Mouse (Mus musculus) intestine, embryonic 16.5 days (tissue): ENCODE results near the gene Tdrd12. TPM values are rescaled to one million over a fixed set of nuclear protein-coding genes. Genes with fewer than 3 reads are reported as not detected.
A peak's percentile ranks its signal among the peaks of the same experiment; 100 is the strongest.

Experiments used
- ATAC-seq: fragments of 200-750 bp; cut with Nextera tagmentation; 2 replicates; pipeline ENCODE4 v1.8.0; 2017; ENCODE audit warnings: moderate TSS enrichment, moderate library complexity
- H3K27ac ChIP-seq: fragments of 300-500 bp; sonication (generic); 2 replicates; pipeline ENCODE4 v1.5.1; 2014; ENCODE audit warnings: mild to moderate bottlenecking, low read length
- H3K27me3 ChIP-seq: fragments of 300-500 bp; sonication (generic); replicated peaks from 2 replicates; pipeline ENCODE4 v1.6.1; 2014; ENCODE audit warnings: low read length, control low read depth, mixed read lengths; ENCODE audit not compliant: control insufficient read depth, insufficient read depth
- H3K36me3 ChIP-seq: fragments of 300-500 bp; sonication (generic); 2 replicates; pipeline ENCODE4 v1.6.1; 2014; ENCODE audit warnings: low read length, control low read depth; ENCODE audit not compliant: control insufficient read depth, insufficient read depth
- H3K4me1 ChIP-seq: fragments of 300-500 bp; sonication (generic); 2 replicates; pipeline ENCODE4 v1.6.1; 2014; ENCODE audit warnings: low read length, control low read depth, mixed read lengths; ENCODE audit not compliant: control insufficient read depth, insufficient read depth
- H3K4me2 ChIP-seq: fragments of 300-500 bp; sonication (generic); 2 replicates; pipeline ENCODE4 v1.6.1; 2014; ENCODE audit warnings: low read depth, low read length, control low read depth
- H3K4me3 ChIP-seq: fragments of 300-500 bp; sonication (generic); 2 replicates; pipeline ENCODE4 v1.5.1; 2014; ENCODE audit warnings: mild to moderate bottlenecking, low read length
- H3K9ac ChIP-seq: fragments of 300-500 bp; sonication (generic); 2 replicates; pipeline ENCODE4 v1.6.1; 2014; ENCODE audit warnings: low read depth, low read length
- H3K9me3 ChIP-seq: fragments of 300-500 bp; sonication (generic); 2 replicates; pipeline ENCODE4 v1.6.1; 2016; ENCODE audit warnings: low read length, control low read depth; ENCODE audit not compliant: control insufficient read depth
- WGBS: fragments of 180-500 bp; shearing (Covaris S2); extraction: QIAGEN DNeasy Blood & Tissue Kit; methylation state at CpG from one replicate; pipeline ENCODE4 v1.1.7; 2014; 5-methylcytosine and 5-hydroxymethylcytosine counted together
- polyA plus RNA-seq: library from polyadenylated mRNA; unstranded; fragments of >200 nt; fragmentation: Nextera tagmentation; extraction: Ambion mirVana; gene quantifications from 2 replicates; pipeline ENCODE4 v1.2.1, GENCODE M21; 2015

Tdrd12 gene
- polyA plus RNA-seq, 1 experiment from 2014 or later = 1.6 TPM

DNA sequence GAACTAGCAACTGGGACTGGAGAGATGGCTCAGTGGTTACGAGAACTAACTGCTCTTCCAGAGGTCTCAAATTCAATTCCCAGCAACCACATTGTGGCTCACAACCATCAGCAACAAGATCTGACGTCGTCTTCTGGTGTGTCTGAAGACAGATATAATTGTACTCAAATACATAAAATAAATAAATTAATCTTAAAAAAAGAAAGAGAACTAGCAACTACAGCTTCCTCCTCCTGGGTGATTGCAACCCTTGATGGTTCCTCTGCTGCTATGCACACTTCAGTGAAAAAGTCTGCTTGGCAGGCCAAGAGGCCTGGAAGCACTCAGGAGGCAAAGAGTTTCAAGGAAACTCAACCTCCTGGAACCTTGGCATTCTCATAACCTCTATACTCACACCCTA is 7.5 kb downstream of the Tdrd12 start:
- Histone ChIP-seq H3K4me1 (no peaks in the 10 kb centered on the region), H3K27ac (no peak overlapping the region), H3K4me2 (no peak overlapping the region), H3K9me3 (no peaks in the 10 kb centered on the region), H3K27me3 (no peaks in the 10 kb centered on the region), H3K9ac (no peak overlapping the region), H3K36me3 (no peaks in the 10 kb centered on the region), H3K4me3 (no peak overlapping the region)
- WGBS = 70% methylated on average over 3 of the region's 3 CpGs
- ATAC-seq = no peak

DNA sequence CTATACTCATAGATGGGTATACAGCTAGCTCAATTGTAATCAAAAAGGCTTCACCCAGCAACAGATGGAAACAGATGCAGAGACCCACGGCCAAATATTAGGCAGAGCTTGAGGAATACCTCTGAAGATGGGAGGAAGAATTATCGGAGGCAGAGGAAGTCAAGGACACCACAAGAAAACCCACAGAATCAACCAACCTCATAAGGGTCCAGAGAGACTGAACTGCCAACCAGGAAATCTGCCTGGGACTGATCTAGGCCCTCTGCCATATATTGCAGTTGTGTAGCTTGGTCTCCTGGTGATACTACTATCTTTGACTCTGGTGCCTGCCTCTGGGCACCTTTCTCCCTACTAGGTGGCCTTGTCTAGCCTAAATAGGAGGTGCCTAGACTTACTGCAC is 10.8 kb downstream of the Tdrd12 start:
- Histone ChIP-seq H3K27ac (no peak overlapping the region), H3K4me2 (no peak overlapping the region), H3K36me3 (no peaks in the 10 kb centered on the region), H3K4me3 (no peak overlapping the region), H3K4me1 (no peaks in the 10 kb centered on the region), H3K9me3 (no peaks in the 10 kb centered on the region), H3K9ac (no peak overlapping the region), H3K27me3 (no peaks in the 10 kb centered on the region)
- no peak for ATAC-seq
- 73% methylated on average over 2 of the region's 2 CpGs for WGBS

DNA sequence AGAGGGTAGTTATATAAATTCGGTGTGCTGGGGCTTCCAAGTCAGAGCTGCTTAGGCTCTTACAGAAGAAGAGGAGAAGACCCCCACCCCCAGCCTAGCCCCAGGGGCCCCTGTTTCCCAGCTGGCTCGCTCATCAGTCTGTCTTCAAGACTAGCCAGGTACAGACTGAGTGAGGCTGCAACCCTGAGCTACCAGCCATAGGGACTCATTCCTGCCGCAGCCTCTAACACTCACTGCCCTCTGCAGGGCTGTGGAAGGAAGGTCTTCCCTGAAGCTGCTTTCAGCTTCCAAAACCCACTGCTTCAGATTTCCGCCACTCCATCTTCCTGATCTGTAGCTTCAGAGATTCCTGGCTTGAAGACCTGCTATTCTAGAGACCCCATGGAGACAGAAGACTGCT is 35.5 kb downstream of the Tdrd12 start:
- Histone ChIP-seq H3K36me3 (no peaks in the 10 kb centered on the region), H3K4me2 (no peak overlapping the region), H3K4me1 (no peaks in the 10 kb centered on the region), H3K9ac (no peak overlapping the region), H3K9me3 (no peaks in the 10 kb centered on the region), H3K27ac (no peak overlapping the region), H3K27me3 (no peaks in the 10 kb centered on the region), H3K4me3 (no peak overlapping the region)
- WGBS = 32% methylated on average over 4 of the region's 4 CpGs
- ATAC-seq = no peak

- ATAC-seq = no peak
- Histone ChIP-seq H3K27me3 (no peaks in the 10 kb centered on the region), H3K4me3 (no peak overlapping the region), H3K36me3 (no peaks in the 10 kb centered on the region), H3K4me2 (no peak overlapping the region), H3K9me3 (no peaks in the 10 kb centered on the region), H3K4me1 (no peaks in the 10 kb centered on the region), H3K9ac (no peak overlapping the region), H3K27ac (no peak overlapping the region)
- 97% methylated on average over 2 of the region's 2 CpGs for WGBS
These were observed 40.0 kb downstream of the Tdrd12 start for GRCm38 (mm10) chr7:35497516-35497915.

DNA sequence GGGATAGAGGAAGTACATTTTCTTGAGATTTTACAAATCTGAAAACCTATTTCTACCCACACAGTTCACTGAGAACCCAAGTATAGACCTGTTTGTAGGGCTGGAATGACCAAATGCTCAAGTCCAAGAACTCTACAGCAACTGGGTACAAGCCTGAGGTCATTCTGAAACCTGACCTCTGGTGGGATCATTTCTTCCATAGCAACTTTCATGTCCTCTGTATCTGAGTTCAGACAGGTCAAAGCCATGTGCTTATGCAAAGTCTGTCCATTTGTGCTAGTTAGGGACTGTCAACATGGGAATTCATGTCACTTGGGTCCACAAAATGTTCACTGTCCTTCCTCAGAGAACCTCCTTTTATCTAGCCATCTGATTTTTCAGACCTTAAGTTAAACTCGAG is 46.5 kb downstream of the Tdrd12 start:
- 86% methylated on average over 1 of the region's 1 CpGs for WGBS
- H3K4me2 ChIP-seq = no peak overlapping the region
- H3K4me1 ChIP-seq = no peaks in the 10 kb centered on the region
- no peaks in the 10 kb centered on the region for H3K27me3 ChIP-seq
- H3K36me3 ChIP-seq = no peaks in the 10 kb centered on the region
- no peak overlapping the region for H3K9ac ChIP-seq
- no peaks in the 10 kb centered on the region for H3K9me3 ChIP-seq
- H3K4me3 ChIP-seq = no peak overlapping the region
- H3K27ac ChIP-seq = no peak overlapping the region
- no peak for ATAC-seq

- H3K9ac ChIP-seq = no peak overlapping the region
- H3K4me3 ChIP-seq = no peak overlapping the region
- H3K27ac ChIP-seq = no peak overlapping the region
- H3K4me2 ChIP-seq = no peak overlapping the region
- H3K9me3 ChIP-seq = no peaks in the 10 kb centered on the region
- no peak for ATAC-seq
- H3K36me3 ChIP-seq = no peaks in the 10 kb centered on the region
- H3K27me3 ChIP-seq = no peaks in the 10 kb centered on the region
- 94% methylated on average over 2 of the region's 2 CpGs for WGBS
- no peaks in the 10 kb centered on the region for H3K4me1 ChIP-seq
These were observed 47.4 kb downstream of the Tdrd12 start for GRCm38 (mm10) chr7:35490186-35490585.

DNA sequence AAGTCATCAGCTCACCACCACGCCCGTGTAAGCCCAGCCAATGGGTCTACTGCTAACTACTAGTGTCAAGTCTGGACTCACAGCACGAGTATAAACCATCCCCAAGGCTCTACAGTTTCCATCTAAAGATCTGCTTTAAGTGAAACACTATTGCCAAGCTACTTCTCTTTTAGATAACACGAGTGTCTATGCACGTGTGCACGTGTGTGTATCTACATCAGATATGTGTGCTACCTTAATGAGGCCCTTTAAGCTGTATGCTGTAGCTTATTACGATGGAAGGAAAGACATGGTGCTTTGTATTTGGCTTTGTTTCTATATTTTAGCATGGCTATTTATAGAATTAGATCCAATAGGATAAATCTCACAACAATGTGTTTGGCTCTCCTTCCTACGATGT is 51.0 kb downstream of the Tdrd12 start:
- no peak for ATAC-seq
- no peaks in the 10 kb centered on the region for H3K27me3 ChIP-seq
- no peak overlapping the region for H3K9ac ChIP-seq
- no peak overlapping the region for H3K4me2 ChIP-seq
- no peaks in the 10 kb centered on the region for H3K9me3 ChIP-seq
- 85% methylated on average over 8 of the region's 8 CpGs for WGBS
- H3K36me3 ChIP-seq = no peaks in the 10 kb centered on the region
- H3K4me3 ChIP-seq = no peak overlapping the region
- no peak overlapping the region for H3K27ac ChIP-seq
- no peaks in the 10 kb centered on the region for H3K4me1 ChIP-seq

DNA sequence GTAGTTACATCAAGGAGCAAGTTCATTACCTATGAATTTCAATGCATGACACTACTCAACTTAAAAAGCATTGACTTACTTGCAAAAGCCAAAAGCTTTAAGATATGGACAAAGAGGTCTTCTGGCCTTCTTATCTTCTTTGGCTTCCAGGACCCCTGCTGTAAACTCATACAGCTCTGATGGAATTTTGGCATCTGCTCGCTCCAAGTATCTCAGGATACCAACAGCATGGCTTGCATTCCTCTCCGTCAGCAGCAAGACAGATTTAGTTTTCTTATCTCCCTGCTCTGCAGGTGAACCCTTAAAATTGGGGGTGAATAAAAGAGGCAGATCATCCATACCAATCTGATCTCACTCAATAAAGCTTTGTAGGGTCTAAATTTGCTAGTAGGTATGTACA is 52.4 kb downstream of the Tdrd12 start:
- Histone ChIP-seq H3K4me1 (no peaks in the 10 kb centered on the region), H3K27me3 (no peaks in the 10 kb centered on the region), H3K4me3 (no peak overlapping the region), H3K4me2 (no peak overlapping the region), H3K27ac (no peak overlapping the region), H3K36me3 (no peaks in the 10 kb centered on the region), H3K9me3 (no peaks in the 10 kb centered on the region), H3K9ac (no peak overlapping the region)
- 72% methylated on average over 2 of the region's 2 CpGs for WGBS
- ATAC-seq = no peak

- Histone ChIP-seq H3K4me1 (no peaks in the 10 kb centered on the region), H3K4me3 (no peak overlapping the region), H3K9me3 (no peaks in the 10 kb centered on the region), H3K9ac (no peak overlapping the region), H3K4me2 (no peak overlapping the region), H3K27me3 (no peaks in the 10 kb centered on the region), H3K36me3 (no peaks in the 10 kb centered on the region), H3K27ac (no peak overlapping the region)
- 61% methylated on average over 2 of the region's 2 CpGs for WGBS
- ATAC-seq = peak; percentile 63; the same call in 1 of the 2 replicates
These were observed 61.1 kb downstream of the Tdrd12 start for GRCm38 (mm10) chr7:35476457-35476856.

DNA sequence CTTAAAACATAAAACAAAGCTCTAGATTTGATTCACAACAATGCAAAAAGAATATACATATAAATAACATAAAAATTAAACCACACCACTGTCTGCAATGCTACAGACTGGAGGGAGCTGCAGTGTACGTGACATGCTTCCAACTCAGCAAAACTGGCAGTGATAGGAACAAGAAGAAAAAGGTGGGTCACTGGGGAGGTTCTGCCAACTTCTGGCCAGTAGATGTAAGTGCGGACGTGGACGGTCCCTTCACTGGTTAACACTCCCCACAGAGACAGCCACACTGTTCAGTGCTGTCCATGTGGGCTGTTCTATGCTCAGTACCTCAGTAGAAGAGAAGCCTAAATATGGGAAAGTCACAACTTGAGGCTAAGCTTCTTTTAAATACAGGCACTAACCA is 66.8 kb downstream of the Tdrd12 start:
- no peaks in the 10 kb centered on the region for H3K9me3 ChIP-seq
- no peaks in the 10 kb centered on the region for H3K36me3 ChIP-seq
- no peak overlapping the region for H3K27ac ChIP-seq
- WGBS = 46% methylated on average over 4 of the region's 4 CpGs
- no peaks in the 10 kb centered on the region for H3K4me1 ChIP-seq
- H3K9ac ChIP-seq = no peak overlapping the region
- no peaks in the 10 kb centered on the region for H3K27me3 ChIP-seq
- no peak overlapping the region for H3K4me2 ChIP-seq
- ATAC-seq = peak; percentile 63
- no peak overlapping the region for H3K4me3 ChIP-seq
